Mouse (Mus musculus) left cerebral cortex, postnatal 10 days (tissue): Measurements from ENCODE around the gene Atp8b4. TPM values are rescaled to one million over a fixed set of nuclear protein-coding genes. Genes with fewer than 3 reads are reported as not detected.

ENCODE experiments used
- DNase-seq, 2 experiments: peaks; one replicate each; pipeline ENCODE4 v3.0.0; 2021 to 2022; ENCODE audit warnings: low spot score in 2 of 2, mixed read lengths in 1 of 2; ENCODE audit errors: extremely low spot score in 1 of 2
- intact Hi-C: fragments of 180-260 bp; cut with DNase I; formaldehyde crosslinking; loops from one replicate; pipeline ENCODE4 v1.15.1; 2025
- total RNA-seq, 2 experiments: library from RNA; stranded (reverse); gene quantifications; 2 replicates each; pipeline ENCODE4 v1.2.3; 2021

Gene Atp8b4
- total RNA-seq, 2 experiments from 2014 or later: not detected

- intact Hi-C loops: no loop called here
- no peak for DNase-seq
These were observed 744 bp downstream of the Atp8b4 start for GRCm38 (mm10) chr2:126499730-126500129.

DNA sequence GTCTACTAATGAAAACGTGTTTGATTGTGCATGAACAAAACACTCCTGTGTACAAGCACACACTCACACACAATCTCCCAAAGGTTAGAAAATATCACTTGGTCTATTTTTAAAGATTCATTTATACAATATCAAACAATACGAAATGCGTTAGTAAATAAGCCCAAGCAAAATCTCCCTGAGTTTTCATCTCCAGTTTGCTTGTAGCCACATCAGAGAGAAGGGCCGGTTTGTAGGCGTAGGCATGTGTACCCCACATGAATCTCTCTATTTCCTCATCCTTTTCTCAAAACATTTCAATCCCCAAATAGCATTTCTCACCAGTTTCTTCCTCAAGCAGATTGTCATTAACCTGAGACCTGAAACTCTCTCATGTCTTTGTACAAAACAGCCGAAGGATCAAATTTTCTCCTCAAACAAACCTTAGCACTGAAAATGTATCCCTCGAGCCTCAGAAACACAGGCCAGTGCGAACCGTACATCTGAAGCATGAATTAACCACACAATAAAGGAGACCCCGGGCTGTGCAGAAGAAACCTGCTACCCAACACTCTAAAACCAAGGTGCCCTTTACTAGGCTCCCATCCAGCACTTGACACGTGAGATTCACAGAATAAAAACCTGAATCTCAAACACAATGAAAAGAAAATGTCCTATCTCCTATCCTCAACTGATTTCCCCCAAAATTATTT lies 1.6 kb downstream of the Atp8b4 start:
- DNase-seq: no peak
- intact Hi-C loops: no loop called here

DNA sequence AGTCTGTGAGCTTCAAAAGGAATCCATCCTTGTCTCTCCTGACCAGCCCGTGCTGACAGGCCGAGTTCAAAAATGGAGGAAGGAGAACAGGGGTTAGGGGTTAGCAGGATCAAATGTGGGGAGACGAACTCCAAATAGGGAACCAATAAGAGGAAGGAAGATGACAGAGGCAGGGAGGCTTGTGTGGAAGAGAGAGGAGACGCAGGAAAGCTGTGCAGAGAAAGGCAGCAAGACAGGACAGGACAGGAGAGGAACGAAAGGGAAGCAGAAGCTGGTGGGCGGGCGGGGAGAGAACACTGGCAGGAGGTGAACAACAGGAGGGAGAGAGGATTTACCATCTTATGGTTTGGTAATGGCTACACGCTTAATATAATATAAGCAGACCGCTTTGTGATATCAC lies 3.6 kb downstream of the Atp8b4 start:
- intact Hi-C loops: no loop called here
- no peak for DNase-seq

GRCm38 (mm10) chr2:126495832-126496695 lies 4.4 kb downstream of the Atp8b4 start:
- DNase-seq: no peak
- intact Hi-C loops: no loop called here

DNA sequence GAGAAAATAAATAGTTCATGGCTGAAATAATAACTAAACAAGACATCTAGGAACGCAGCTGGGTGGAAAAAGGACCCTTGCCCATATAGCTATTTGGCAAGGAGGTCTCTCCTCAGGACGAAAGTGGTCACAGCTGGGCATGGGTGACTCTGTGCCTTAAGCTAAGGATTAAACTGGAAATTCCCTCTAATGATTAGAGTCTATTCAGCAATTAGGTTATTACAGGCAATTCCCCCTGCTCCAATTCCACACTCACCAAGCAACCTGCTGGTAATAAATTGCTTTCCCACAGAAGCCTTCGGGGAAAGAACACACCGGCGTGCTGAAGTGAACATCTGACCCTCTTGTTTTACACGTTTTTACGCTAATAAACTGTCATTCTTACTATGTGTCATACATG lies 5.2 kb downstream of the Atp8b4 start:
- intact Hi-C loops: no loop called here
- no peak for DNase-seq

- intact Hi-C loops: no loop called here
- no peak for DNase-seq
These were observed 7.2 kb downstream of the Atp8b4 start for GRCm38 (mm10) chr2:126493306-126493705.

DNA sequence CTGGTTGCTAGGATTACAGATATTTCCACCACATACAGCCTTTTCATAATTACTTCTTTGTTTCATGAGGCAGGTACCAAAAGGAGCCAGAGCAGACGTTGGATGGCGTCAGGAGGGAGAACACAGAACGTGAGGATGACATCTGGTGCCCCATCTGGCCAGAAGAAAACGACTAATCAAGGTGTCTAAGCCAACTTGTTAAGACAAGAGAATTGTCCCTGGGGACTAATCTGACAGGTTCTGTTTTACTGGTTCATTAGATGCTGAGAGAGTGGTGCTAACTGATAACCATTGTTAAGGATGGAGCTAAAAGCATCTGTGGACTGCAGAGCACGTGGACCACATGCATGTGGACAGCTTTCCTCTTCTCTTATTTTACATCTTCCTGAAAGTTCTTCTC lies 7.8 kb downstream of the Atp8b4 start:
- DNase-seq: no peak
- intact Hi-C loops: no loop called here

DNA sequence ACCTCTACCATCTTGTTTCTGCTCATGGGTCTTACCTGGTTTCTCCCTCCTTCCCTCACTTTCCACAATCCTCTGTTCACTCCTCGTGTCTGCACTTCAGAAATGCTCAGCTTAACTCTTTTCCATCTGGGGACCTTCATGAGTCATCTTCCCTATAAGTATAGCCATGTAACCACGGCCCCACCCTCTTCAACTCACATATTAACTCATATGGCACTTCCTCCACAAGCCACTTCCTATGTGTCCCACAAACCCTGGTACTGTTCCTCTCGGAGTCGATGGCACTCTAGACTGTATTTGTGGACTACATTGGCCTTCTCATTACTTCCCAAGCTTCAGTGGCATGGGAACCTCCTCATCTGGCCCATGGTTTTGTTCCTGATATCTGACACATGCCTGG lies 9.0 kb downstream of the Atp8b4 start:
- no peak for DNase-seq
- intact Hi-C loops: no loop called here

GRCm38 (mm10) chr2:126490573-126490972 lies 9.9 kb downstream of the Atp8b4 start:
- intact Hi-C loops: no loop called here
- DNase-seq: no peak

- DNase-seq: no peak
- intact Hi-C loops: no loop called here
These were observed 15.0 kb downstream of the Atp8b4 start for GRCm38 (mm10) chr2:126485262-126486017.

DNA sequence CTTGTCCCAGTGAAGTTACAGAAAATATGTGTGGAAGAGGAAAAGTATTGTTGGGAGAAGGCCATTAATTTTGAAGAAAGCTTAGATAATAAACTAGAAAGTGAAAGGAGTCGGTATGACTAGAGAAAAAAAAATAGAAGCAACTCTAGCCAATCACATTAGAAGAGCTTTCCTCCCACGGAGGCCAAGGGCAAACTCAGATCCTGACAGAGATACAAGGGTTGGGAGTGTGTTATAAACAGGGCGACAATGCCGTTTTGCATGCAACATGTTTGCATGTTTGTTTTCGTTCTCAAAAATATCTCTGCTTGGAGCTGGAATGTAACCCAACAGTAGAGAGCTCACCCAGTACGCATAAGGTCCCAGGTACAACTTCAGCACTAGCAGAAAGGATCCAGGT lies 17.1 kb downstream of the Atp8b4 start:
- no peak for DNase-seq
- intact Hi-C loops: no loop called here

- no peak for DNase-seq
- intact Hi-C loops: no loop called here
These were observed 22.9 kb downstream of the Atp8b4 start for GRCm38 (mm10) chr2:126477556-126477955.

DNA sequence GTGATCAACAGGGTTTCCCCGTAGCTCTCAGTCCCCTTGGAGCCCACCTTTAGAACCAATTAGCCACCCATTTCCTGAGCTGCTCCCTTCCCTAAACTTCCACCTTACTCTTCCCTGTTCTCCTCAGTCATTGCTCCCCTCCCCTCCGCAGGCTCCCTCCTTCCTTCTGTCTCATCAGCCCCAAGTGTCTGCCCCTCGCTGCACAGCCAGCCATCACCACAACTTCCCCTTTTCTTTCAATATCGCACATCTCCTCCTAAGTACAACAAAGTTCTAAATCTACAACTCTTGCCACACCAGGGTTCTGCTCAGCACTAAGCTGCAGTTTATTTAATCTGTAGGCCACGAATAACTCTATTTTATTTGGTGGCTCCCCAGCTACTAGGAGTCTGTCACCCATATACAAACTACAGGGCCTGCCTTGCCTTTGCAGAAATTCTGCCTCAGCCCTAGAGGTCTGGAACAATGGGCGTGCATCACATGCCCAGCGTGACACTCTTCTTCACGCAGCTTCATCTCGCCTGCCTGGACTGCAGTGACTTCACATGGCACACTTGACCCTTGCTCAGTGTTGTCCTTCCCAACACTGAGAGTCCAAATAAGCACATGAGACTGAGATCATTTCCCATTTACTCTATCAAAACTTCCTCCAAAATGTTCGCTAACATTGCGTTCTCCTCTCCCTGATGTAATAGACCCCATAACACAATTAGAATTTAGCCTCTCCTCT lies 24.6 kb downstream of the Atp8b4 start:
- DNase-seq: no peak
- intact Hi-C loops: no loop called here

DNA sequence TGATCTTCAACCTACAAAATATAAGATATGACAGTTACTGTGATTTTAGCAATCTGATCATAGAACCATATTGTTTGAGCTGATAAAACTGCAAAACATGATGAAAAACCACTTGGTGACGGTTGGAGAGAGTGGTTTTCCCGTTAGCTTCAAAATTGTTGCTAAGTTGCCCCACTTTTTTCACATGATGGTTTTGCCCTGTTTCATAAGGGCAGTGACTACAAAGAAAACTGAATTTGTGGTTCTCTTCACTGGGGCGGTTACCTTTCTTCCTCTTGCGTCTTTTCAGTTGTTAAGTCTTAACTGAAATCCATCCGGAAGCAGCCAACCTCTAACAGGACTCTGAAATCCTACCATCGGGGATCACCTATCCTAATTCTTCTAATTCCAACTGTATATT lies 26.5 kb downstream of the Atp8b4 start:
- intact Hi-C loops: no loop called here
- no peak for DNase-seq

GRCm38 (mm10) chr2:126472836-126473235 lies 27.6 kb downstream of the Atp8b4 start:
- intact Hi-C loops: no loop called here
- DNase-seq: no peak

GRCm38 (mm10) chr2:126467790-126468189 lies 32.7 kb downstream of the Atp8b4 start:
- intact Hi-C loops: no loop called here
- no peak for DNase-seq

GRCm38 (mm10) chr2:126466391-126467134 lies 33.9 kb downstream of the Atp8b4 start:
- DNase-seq: no peak
- intact Hi-C loops: no loop called here

DNA sequence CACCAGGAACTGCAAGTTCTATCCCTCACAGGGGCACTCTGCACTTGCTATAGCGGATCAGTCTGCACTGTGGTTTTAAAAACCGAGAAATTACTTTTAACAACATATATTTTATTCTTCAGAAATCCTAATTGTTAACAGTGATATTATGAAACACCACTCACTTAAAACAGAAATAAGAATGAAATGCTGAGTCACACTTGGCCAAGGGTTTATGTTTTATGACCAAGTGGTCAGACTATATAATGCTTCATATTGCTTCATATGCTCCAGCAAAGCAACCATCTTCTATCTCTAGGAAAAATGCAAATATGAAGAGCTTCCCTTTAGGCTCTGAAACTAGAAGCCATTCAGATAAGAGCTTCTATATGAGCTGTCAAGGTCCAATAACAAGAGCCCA lies 41.8 kb downstream of the Atp8b4 start:
- intact Hi-C loops: no loop called here
- no peak for DNase-seq
